Mouse (Mus musculus) myocyte (in vitro differentiated cells): ENCODE data around the gene Dab1. TPM values are rescaled to one million over a fixed set of nuclear protein-coding genes. Genes with fewer than 3 reads are reported as not detected.

Experiments used
- H3K27me3 ChIP-seq: one replicate; pipeline ENCODE4 v1.6.1; 2011; ENCODE audit not compliant: control insufficient read depth, insufficient read depth, insufficient read length
- H3K36me3 ChIP-seq: one replicate; pipeline ENCODE4 v1.6.1; 2011; ENCODE audit not compliant: control insufficient read depth, insufficient read depth
- H3K4me2 ChIP-seq: one replicate; pipeline ENCODE4 v1.6.1; 2011; ENCODE audit warnings: low read depth, control low read depth
- H3K4me3 ChIP-seq: one replicate; pipeline ENCODE4 v1.5.1; 2011; ENCODE audit warnings: mild to moderate bottlenecking, control low read depth, moderate library complexity
- H3K79me2 ChIP-seq: one replicate; pipeline ENCODE4 v1.6.1; 2011; ENCODE audit not compliant: control insufficient read depth, insufficient read depth
- H3ac ChIP-seq: one replicate; pipeline ENCODE4 v1.6.1; 2011; ENCODE audit not compliant: control insufficient read depth, insufficient read length
- CEBPB ChIP-seq: IDR thresholded peaks from 2 replicates; pipeline ENCODE4 v1.6.1; 2011; ENCODE audit warnings: mild to moderate bottlenecking, moderate library complexity; ENCODE audit not compliant: poor library complexity, insufficient read depth, severe bottlenecking
- E2F4 ChIP-seq: IDR thresholded peaks from one replicate; pipeline ENCODE4 v1.6.1; 2011; ENCODE audit warnings: mild to moderate bottlenecking, control low read depth, moderate library complexity; ENCODE audit not compliant: insufficient read depth
- MAX ChIP-seq: IDR thresholded peaks from one replicate; pipeline ENCODE4 v1.6.1; 2011; ENCODE audit warnings: low read depth, mild to moderate bottlenecking, control low read depth
- MYOD1 ChIP-seq, 3 experiments: IDR thresholded peaks; one replicate each; pipeline ENCODE4 v1.6.1; 2011; ENCODE audit warnings: control low read depth in 2 of 3, low read depth in 2 of 3, mild to moderate bottlenecking in 2 of 3, moderate library complexity in 1 of 3; ENCODE audit not compliant: insufficient read length in 2 of 3, control insufficient read depth in 1 of 3
- MYOG ChIP-seq, 3 experiments: IDR thresholded peaks; one replicate each; pipeline ENCODE4 v1.6.1; 2011; ENCODE audit warnings: control low read depth in 2 of 3, low read depth in 2 of 3, mild to moderate bottlenecking in 2 of 3; ENCODE audit not compliant: insufficient read length in 2 of 3, control insufficient read depth in 1 of 3, insufficient read depth in 1 of 3
- POLR2A ChIP-seq: IDR thresholded peaks from one replicate; pipeline ENCODE4 v1.6.1; 2011; ENCODE audit warnings: low read depth, mild to moderate bottlenecking, control low read depth, moderate library complexity; ENCODE audit not compliant: insufficient read length
- POLR2AphosphoS2 ChIP-seq: IDR thresholded peaks from one replicate; pipeline ENCODE4 v1.6.1; 2011; ENCODE audit warnings: low read depth, control low read depth; ENCODE audit not compliant: insufficient read length
- REST ChIP-seq: IDR thresholded peaks from one replicate; pipeline ENCODE4 v1.6.1; 2011; ENCODE audit warnings: mild to moderate bottlenecking, control low read depth, moderate library complexity; ENCODE audit not compliant: insufficient read depth, insufficient read length
- SRF ChIP-seq: IDR thresholded peaks from one replicate; pipeline ENCODE4 v1.6.1; 2011; ENCODE audit warnings: low read depth; ENCODE audit not compliant: control insufficient read depth, insufficient read length
- TCF12 ChIP-seq: IDR thresholded peaks from one replicate; pipeline ENCODE4 v1.6.1; 2011; ENCODE audit warnings: mild to moderate bottlenecking, control low read depth; ENCODE audit not compliant: poor library complexity, insufficient read depth, severe bottlenecking
- TCF3 ChIP-seq: IDR thresholded peaks from one replicate; pipeline ENCODE4 v1.6.1; 2011; ENCODE audit warnings: low read depth, control low read depth; ENCODE audit not compliant: insufficient read length
- USF1 ChIP-seq: IDR thresholded peaks from one replicate; pipeline ENCODE4 v1.6.1; 2011; ENCODE audit warnings: low read depth, mild to moderate bottlenecking, control low read depth, moderate library complexity
- polyA plus RNA-seq: library from polyadenylated mRNA; unstranded; fragments of >200 nt; fragmentation: generic; extraction: Trizol; gene quantifications from one replicate; pipeline ENCODE4 v1.2.1, GENCODE M21; 2012; ENCODE audit warnings: missing spikeins

Gene Dab1
- polyA plus RNA-seq, 1 experiment = not detected

- no peaks in the 10 kb centered on the region for H3K36me3 ChIP-seq
- TF ChIP-seq USF1 = no peak
- no peaks in the 10 kb centered on the region for H3K79me2 ChIP-seq
- H3ac ChIP-seq = no peak overlapping the region
- no peak overlapping the region for H3K4me2 ChIP-seq
- H3K27me3 ChIP-seq = no peaks in the 10 kb centered on the region
- H3K4me3 ChIP-seq = no peak overlapping the region
Observed at GRCm38 (mm10) chr4:104674706-104675105, 1055.5 kb downstream of the Dab1 start.

GRCm38 (mm10) chr4:104678234-104678633, 1059.1 kb downstream of the Dab1 start:
- H3K4me3 ChIP-seq = no peak overlapping the region
- H3ac ChIP-seq = no peak overlapping the region
- no peaks in the 10 kb centered on the region for H3K27me3 ChIP-seq
- H3K4me2 ChIP-seq = no peak overlapping the region
- no peak for TF ChIP-seq TCF12
- TF ChIP-seq MYOG (IDR thresholded peaks at IDR 0.05; ENCODE audit: control insufficient read depth in 1 of 3, insufficient read depth in 1 of 3, insufficient read length in 2 of 3, low read depth in 2 of 3) = no peak
- no peak for TF ChIP-seq E2F4
- TF ChIP-seq MYOD1 (IDR thresholded peaks at IDR 0.05; ENCODE audit: control insufficient read depth in 1 of 3, insufficient read length in 2 of 3, low read depth in 2 of 3) = no peak
- no peak for TF ChIP-seq POLR2AphosphoS2
- no peaks in the 10 kb centered on the region for H3K79me2 ChIP-seq
- no peaks in the 10 kb centered on the region for H3K36me3 ChIP-seq

- Histone ChIP-seq H3K79me2 (no peaks in the 10 kb centered on the region), H3K4me2 (no peak overlapping the region), H3K27me3 (no peaks in the 10 kb centered on the region), H3K4me3 (no peak overlapping the region), H3K36me3 (no peaks in the 10 kb centered on the region), H3ac (no peak overlapping the region)
- TF ChIP-seq SRF (no peak), TCF12 (no peak), POLR2A (no peak), CEBPB (no peak), E2F4 (no peak), MAX (no peak), MYOG (IDR thresholded peaks at IDR 0.05; ENCODE audit: control insufficient read depth in 1 of 3, insufficient read depth in 1 of 3, insufficient read length in 2 of 3, low read depth in 2 of 3) (no peak), POLR2AphosphoS2 (no peak), USF1 (no peak)
Observed at GRCm38 (mm10) chr4:104680475-104680874, 1061.3 kb downstream of the Dab1 start.

- TF ChIP-seq USF1 (no peak), POLR2AphosphoS2 (no peak), CEBPB (no peak), MAX (no peak), E2F4 (no peak), TCF3 (no peak), POLR2A (no peak), REST (no peak), SRF (no peak), MYOD1 (IDR thresholded peaks at IDR 0.05; ENCODE audit: control insufficient read depth in 1 of 3, insufficient read length in 2 of 3, low read depth in 2 of 3) (no peak), MYOG (IDR thresholded peaks at IDR 0.05; ENCODE audit: control insufficient read depth in 1 of 3, insufficient read depth in 1 of 3, insufficient read length in 2 of 3, low read depth in 2 of 3) (no peak), TCF12 (no peak)
- no peak overlapping the region for H3K4me3 ChIP-seq
- no peaks in the 10 kb centered on the region for H3K27me3 ChIP-seq
- H3K36me3 ChIP-seq = no peaks in the 10 kb centered on the region
- no peaks in the 10 kb centered on the region for H3K79me2 ChIP-seq
- H3K4me2 ChIP-seq = no peak overlapping the region
- H3ac ChIP-seq = no peak overlapping the region
Observed at GRCm38 (mm10) chr4:104686137-104686809, 1067.1 kb downstream of the Dab1 start.

- Histone ChIP-seq H3K4me2 (no peak overlapping the region), H3K4me3 (no peak overlapping the region), H3K27me3 (no peaks in the 10 kb centered on the region), H3K36me3 (no peaks in the 10 kb centered on the region), H3K79me2 (no peaks in the 10 kb centered on the region), H3ac (no peak overlapping the region)
- no peak for TF ChIP-seq MYOD1 (IDR thresholded peaks at IDR 0.05; ENCODE audit: control insufficient read depth in 1 of 3, insufficient read length in 2 of 3, low read depth in 2 of 3)
- TF ChIP-seq MAX = no peak
- no peak for TF ChIP-seq POLR2AphosphoS2
- no peak for TF ChIP-seq MYOG (IDR thresholded peaks at IDR 0.05; ENCODE audit: control insufficient read depth in 1 of 3, insufficient read depth in 1 of 3, insufficient read length in 2 of 3, low read depth in 2 of 3)
- no peak for TF ChIP-seq TCF3
- no peak for TF ChIP-seq E2F4
- TF ChIP-seq SRF = no peak
- TF ChIP-seq CEBPB = no peak
- no peak for TF ChIP-seq TCF12
- TF ChIP-seq POLR2A = no peak
- no peak for TF ChIP-seq USF1
- no peak for TF ChIP-seq REST
Observed at GRCm38 (mm10) chr4:104689047-104689446, 1069.9 kb downstream of the Dab1 start.
